16 mouse cellular contexts compared by ENCODE assay signal in genomic region chr13:56599511-56599910, GRCm38 (mm10). TPM values are rescaled to one million over a fixed set of nuclear protein-coding genes. Genes with fewer than 3 reads are reported as not detected.
A peak's percentile ranks its signal among the peaks of the same experiment; 100 is the strongest.
DNase-seq lines count a peak whose midpoint lies in the region; ATAC-seq and TF ChIP-seq lines count a peak whose summit lies in the region.
"Had no signal": no experiment of that assay in that cellular context is flagged by ENCODE, and none has a peak within 500 bp of the region (broad histone marks: within the 10 kb centered on the region; RNA-seq: fewer than 3 reads in every experiment).

No protein-coding gene starts in this region.

- no peak for TF ChIP-seq CTCF in heart, postnatal 0 days (IDR thresholded peaks at IDR 0.05; ENCODE audit: low read depth)
- no peak for TF ChIP-seq CTCF in heart, adult 2 months (IDR thresholded peaks at IDR 0.05)

- no peak overlapping the region for H3K4me3 ChIP-seq in heart, postnatal 0 days (ENCODE audit: low read depth, low read length)
- H3K4me3 ChIP-seq in heart, adult 2 months = no peak overlapping the region
- H3K4me3 ChIP-seq in neural tube, embryonic 11.5 days (ENCODE audit: low read depth, low read length) = no peak overlapping the region
- H3K4me3 ChIP-seq in neural tube, embryonic 15.5 days (replicated peaks) = no peak overlapping the region
- H3K4me3 ChIP-seq in limb, embryonic 12.5 days (replicated peaks) = no peak overlapping the region
- H3K4me3 ChIP-seq: hindbrain, embryonic 13.5 days had no signal

- intact Hi-C loops in heart, adult 2 months (cut with DNase I) = no loop called here

- TF ChIP-seq EP300 in heart, postnatal 0 days (IDR thresholded peaks at IDR 0.05; ENCODE audit: low read depth) = no peak
- TF ChIP-seq EP300 in heart, adult 2 months (IDR thresholded peaks at IDR 0.05; ENCODE audit: insufficient read depth, low read depth, low read length) = no peak

- DNase-seq in heart, postnatal 0 days (ENCODE audit: low spot score) = no peak
- DNase-seq in heart, adult 2 months = no peak
- DNase-seq in neural tube, embryonic 11.5 days (ENCODE audit: low spot score) = no peak
- no peak for DNase-seq in thymus, postnatal 25 days
- no peak for DNase-seq in spleen, postnatal 10 days (ENCODE audit: low spot score in 2 of 2)
- DNase-seq: midbrain, embryonic 14.5 days; spleen, adult 18-20 months; thymus, adult 2 months had no signal

- no peaks in the 10 kb centered on the region for H3K27me3 ChIP-seq in heart, postnatal 0 days (ENCODE audit: control insufficient read depth, insufficient read depth, low read length)
- no peaks in the 10 kb centered on the region for H3K27me3 ChIP-seq in heart, adult 2 months (ENCODE audit: control insufficient read depth, insufficient read depth, low read length)
- no peaks in the 10 kb centered on the region for H3K27me3 ChIP-seq in neural tube, embryonic 11.5 days (ENCODE audit: control insufficient read depth, insufficient read depth, low read length)
- H3K27me3 ChIP-seq in neural tube, embryonic 15.5 days (replicated peaks) = no peaks in the 10 kb centered on the region
- H3K27me3 ChIP-seq in limb, embryonic 12.5 days = no peaks in the 10 kb centered on the region

- no peaks in the 10 kb centered on the region for H3K36me3 ChIP-seq in heart, postnatal 0 days (replicated peaks; ENCODE audit: control insufficient read depth, insufficient read depth, low read length)
- H3K36me3 ChIP-seq in heart, adult 2 months (ENCODE audit: control insufficient read depth, insufficient read depth, low read length) = no peaks in the 10 kb centered on the region
- no peaks in the 10 kb centered on the region for H3K36me3 ChIP-seq in neural tube, embryonic 11.5 days (ENCODE audit: control insufficient read depth, insufficient read depth, low read length)
- H3K36me3 ChIP-seq in neural tube, embryonic 15.5 days = no peaks in the 10 kb centered on the region
- no peaks in the 10 kb centered on the region for H3K36me3 ChIP-seq in limb, embryonic 12.5 days
- H3K36me3 ChIP-seq: hindbrain, embryonic 13.5 days had no signal

- no peaks in the 10 kb centered on the region for H3K79me2 ChIP-seq in heart, adult 2 months (replicated peaks; ENCODE audit: control insufficient read depth, insufficient read depth, low read length)

- ATAC-seq in heart, postnatal 0 days (ENCODE audit: insufficient read depth, low read depth) = no peak
- no peak for ATAC-seq in neural tube, embryonic 11.5 days (ENCODE audit: insufficient read depth, low FRiP score, low TSS enrichment)
- ATAC-seq in neural tube, embryonic 15.5 days (ENCODE audit: low FRiP score) = no peak
- ATAC-seq in limb, embryonic 12.5 days (ENCODE audit: insufficient number of reproducible peaks, insufficient read depth, low FRiP score, low TSS enrichment, low read depth) = no peak
- ATAC-seq: activated CD4-positive, CD25-positive, alpha-beta regulatory T cell, adult 4 months had no signal

- no peak for TF ChIP-seq POLR2A in heart, adult 2 months (IDR thresholded peaks at IDR 0.05; ENCODE audit: insufficient read depth, low read depth, low read length)

- H3K9me3 ChIP-seq in heart, postnatal 0 days (replicated peaks; ENCODE audit: control insufficient read depth, low read length) = no peaks in the 10 kb centered on the region
- no peaks in the 10 kb centered on the region for H3K9me3 ChIP-seq in neural tube, embryonic 11.5 days (ENCODE audit: control insufficient read depth, low read length)
- H3K9me3 ChIP-seq in neural tube, embryonic 15.5 days (replicated peaks) = no peaks in the 10 kb centered on the region
- H3K9me3 ChIP-seq in limb, embryonic 12.5 days = no peaks in the 10 kb centered on the region
- H3K9me3 ChIP-seq: hindbrain, embryonic 13.5 days had no signal

- H3K27ac ChIP-seq in heart, postnatal 0 days (ENCODE audit: low read depth) = 0 out of 2 replicates have a peak overlapping the region, but pooled peaks have one; percentile 72
- H3K27ac ChIP-seq in heart, adult 2 months = no peak overlapping the region
- H3K27ac ChIP-seq in neural tube, embryonic 11.5 days (ENCODE audit: low read depth, low read length) = 0 out of 2 replicates have a peak overlapping the region, but pooled peaks have one; percentile 24
- H3K27ac ChIP-seq in neural tube, embryonic 15.5 days (replicated peaks) = no peak overlapping the region
- H3K27ac ChIP-seq in limb, embryonic 12.5 days = peak overlapping the region; percentile 97
- H3K27ac ChIP-seq: hindbrain, embryonic 13.5 days had no signal

- 92% methylated on average over 2 of the region's 2 CpGs for WGBS in heart, postnatal 0 days
- WGBS in heart, adult 2 months = 92% methylated on average over 2 of the region's 2 CpGs
- 96% methylated on average over 2 of the region's 2 CpGs for WGBS in neural tube, embryonic 11.5 days
- 92% methylated on average over 2 of the region's 2 CpGs for WGBS in neural tube, embryonic 15.5 days
- 97% methylated on average over 2 of the region's 2 CpGs for WGBS in limb, embryonic 12.5 days

- H3K9ac ChIP-seq in heart, postnatal 0 days (replicated peaks; ENCODE audit: low read depth, low read length) = no peak overlapping the region
- no peak overlapping the region for H3K9ac ChIP-seq in heart, adult 2 months (ENCODE audit: low read depth, low read length)
- H3K9ac ChIP-seq in neural tube, embryonic 11.5 days (ENCODE audit: low read length) = no peak overlapping the region
- H3K9ac ChIP-seq in neural tube, embryonic 15.5 days (replicated peaks) = no peak overlapping the region
- no peak overlapping the region for H3K9ac ChIP-seq in limb, embryonic 12.5 days (replicated peaks)
- H3K9ac ChIP-seq: hindbrain, embryonic 13.5 days had no signal

- no peak overlapping the region for H3K4me2 ChIP-seq in heart, postnatal 0 days (ENCODE audit: low read depth, low read length)
- no peak overlapping the region for H3K4me2 ChIP-seq in neural tube, embryonic 11.5 days (ENCODE audit: low read depth)
- no peak overlapping the region for H3K4me2 ChIP-seq in neural tube, embryonic 15.5 days
- H3K4me2 ChIP-seq in limb, embryonic 12.5 days = no peak overlapping the region
- H3K4me2 ChIP-seq: hindbrain, embryonic 13.5 days; liver, embryonic 11.5 days had no signal

- peaks cover 64% of the 10 kb centered on the region for H3K4me1 ChIP-seq in heart, postnatal 0 days (ENCODE audit: control insufficient read depth, insufficient read depth)
- H3K4me1 ChIP-seq in heart, adult 2 months (ENCODE audit: control insufficient read depth, insufficient read depth, low read length) = peaks cover 25% of the 10 kb centered on the region
- H3K4me1 ChIP-seq in neural tube, embryonic 11.5 days (ENCODE audit: control insufficient read depth, insufficient read depth, low read length) = peaks cover 9% of the 10 kb centered on the region
- H3K4me1 ChIP-seq in neural tube, embryonic 15.5 days = peaks cover 16% of the 10 kb centered on the region
- peaks cover 59% of the 10 kb centered on the region for H3K4me1 ChIP-seq in limb, embryonic 12.5 days (replicated peaks)

RNA-seq across cellular contexts. Expression of gene Tgfbi, which starts 9.8 kb away (rescaled TPM):
- 31.3 and 43.1 TPM in 2 replicates for total RNA-seq in heart, postnatal 0 days (2014; rRNA removed; ENCODE audit: low replicate concordance)
- 23.1 and 24.3 TPM in 2 replicates for polyA plus RNA-seq in heart, postnatal 0 days (2015; fragmentation: Nextera tagmentation; extraction: Ambion mirVana)
- 10 to 100 TPM; 19.7 to 20.9 TPM for total RNA-seq in heart, adult 2 months (2021)
- 22.1 and 22.2 TPM in 2 replicates for polyA plus RNA-seq in heart, adult 2 months (2012; rRNA removed)
- polyA plus RNA-seq in neural tube, embryonic 11.5 days (2014; fragmentation: Nextera tagmentation; extraction: Ambion mirVana) = 50.6 and 57.0 TPM in 2 replicates
- polyA plus RNA-seq in neural tube, embryonic 15.5 days (2015; fragmentation: Nextera tagmentation; extraction: Ambion mirVana) = 7.7 and 26.4 TPM in 2 replicates
- polyA plus RNA-seq in limb, embryonic 12.5 days (2016; fragmentation: Nextera tagmentation; extraction: Ambion mirVana) = 111 and 113 TPM in 2 replicates

RNA-seq across cellular contexts. Expression of gene Lect2, which starts 51.2 kb away (rescaled TPM):
- total RNA-seq in heart, postnatal 0 days (2014; rRNA removed; ENCODE audit: low replicate concordance) = not detected in 2 replicates
- polyA plus RNA-seq in heart, postnatal 0 days (2015; fragmentation: Nextera tagmentation; extraction: Ambion mirVana) = not detected in 2 replicates
- not detected for total RNA-seq in heart, adult 2 months (2021)
- not detected in 2 replicates for polyA plus RNA-seq in heart, adult 2 months (2012; rRNA removed)
- polyA plus RNA-seq in neural tube, embryonic 11.5 days (2014; fragmentation: Nextera tagmentation; extraction: Ambion mirVana) = not detected in 2 replicates
- 0.37 TPM in 1 of 2 replicates, not detected in the other for polyA plus RNA-seq in neural tube, embryonic 15.5 days (2015; fragmentation: Nextera tagmentation; extraction: Ambion mirVana)
- not detected in 2 replicates for polyA plus RNA-seq in limb, embryonic 12.5 days (2016; fragmentation: Nextera tagmentation; extraction: Ambion mirVana)
- total RNA-seq: granulocyte monocyte progenitor cell, adult 5-6 weeks; layer of hippocampus, postnatal 25 days had no signal
- polyA plus RNA-seq: activated CD4-positive, CD25-positive, alpha-beta regulatory T cell, adult 4 months; hindbrain, embryonic 13.5 days; midbrain, embryonic 14.5 days; neural tube, embryonic 14.5 days; thymus, adult 2 months had no signal

Comparison
In these comparisons a context has a peak if more than half of its experiments do, and no peak if none do; other contexts are left out.
1. H3K27ac ChIP-seq: peak in heart, postnatal 0 days (single experiment), neural tube, embryonic 11.5 days (single experiment) and limb, embryonic 12.5 days (single experiment); none in heart, adult 2 months (single experiment) and neural tube, embryonic 15.5 days (single experiment).